Mouse (Mus musculus): ENCODE measurements around the gene Glrx5. TPM values are rescaled to one million over a fixed set of nuclear protein-coding genes. Genes with fewer than 3 reads are reported as not detected.
A peak's percentile ranks its signal among the peaks of the same experiment; 100 is the strongest.

The Glrx5 gene
- total and polyA plus RNA-seq, 2 experiments from 2014 or later = 43.1 to 199 TPM

DNA sequence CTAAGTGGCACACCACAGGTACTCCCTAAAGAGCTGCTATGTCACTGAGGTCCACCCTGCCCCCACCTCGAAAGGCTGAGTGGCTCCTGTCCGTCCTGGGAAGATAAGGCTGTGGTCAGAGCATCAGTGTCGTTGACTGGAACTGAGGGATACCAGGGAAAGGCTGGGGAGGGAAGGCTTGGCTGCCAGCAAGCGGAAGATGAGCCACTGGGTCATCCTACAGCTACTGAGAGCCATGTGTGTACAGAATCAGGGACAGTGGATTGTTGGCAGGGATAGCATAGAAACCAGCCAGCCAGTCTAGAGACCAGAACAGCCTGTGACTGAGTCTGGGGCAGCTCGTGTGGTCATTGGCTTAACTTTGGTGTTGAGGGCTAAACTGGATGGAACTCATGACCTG lies 51.7 kb downstream of the Glrx5 start:
- Histone ChIP-seq H3K27me3 (ENCODE audit: insufficient read depth, low read length) (no peaks in the 10 kb centered on the region), H3K9me3 (ENCODE audit: low read length) (no peaks in the 10 kb centered on the region), H3K9ac (replicated peaks; ENCODE audit: low read length) (no peak overlapping the region), H3K4me2 (ENCODE audit: low read depth, low read length) (no peak overlapping the region), H3K4me3 (ENCODE audit: low read length) (no peak overlapping the region), H3K4me1 (ENCODE audit: insufficient read depth, low read length) (no peaks in the 10 kb centered on the region), H3K27ac (no peak overlapping the region), H3K36me3 (ENCODE audit: insufficient read depth, low read length) (no peaks in the 10 kb centered on the region)
- no peak for TF ChIP-seq CTCF (IDR thresholded peaks at IDR 0.05; ENCODE audit: low read depth)
- DNase-seq (ENCODE audit: low spot score) = no peak
- WGBS = 61% methylated on average over 5 of the region's 5 CpGs
- no peak for ATAC-seq

GRCm38 (mm10) chr12:105084816-105085215 lies 52.3 kb downstream of the Glrx5 start:
- no peak overlapping the region for H3K27ac ChIP-seq
- H3K4me2 ChIP-seq (ENCODE audit: low read depth, low read length) = no peak overlapping the region
- DNase-seq (ENCODE audit: low spot score) = no peak
- no peak overlapping the region for H3K9ac ChIP-seq (replicated peaks; ENCODE audit: low read length)
- TF ChIP-seq CTCF (IDR thresholded peaks at IDR 0.05; ENCODE audit: low read depth) = no peak
- no peaks in the 10 kb centered on the region for H3K4me1 ChIP-seq (ENCODE audit: insufficient read depth, low read length)
- WGBS = 73% methylated on average over 6 of the region's 6 CpGs
- H3K4me3 ChIP-seq (ENCODE audit: low read length) = no peak overlapping the region
- no peaks in the 10 kb centered on the region for H3K36me3 ChIP-seq (ENCODE audit: insufficient read depth, low read length)
- ATAC-seq = no peak
- no peaks in the 10 kb centered on the region for H3K9me3 ChIP-seq (ENCODE audit: low read length)
- H3K27me3 ChIP-seq (ENCODE audit: insufficient read depth, low read length) = no peaks in the 10 kb centered on the region

DNA sequence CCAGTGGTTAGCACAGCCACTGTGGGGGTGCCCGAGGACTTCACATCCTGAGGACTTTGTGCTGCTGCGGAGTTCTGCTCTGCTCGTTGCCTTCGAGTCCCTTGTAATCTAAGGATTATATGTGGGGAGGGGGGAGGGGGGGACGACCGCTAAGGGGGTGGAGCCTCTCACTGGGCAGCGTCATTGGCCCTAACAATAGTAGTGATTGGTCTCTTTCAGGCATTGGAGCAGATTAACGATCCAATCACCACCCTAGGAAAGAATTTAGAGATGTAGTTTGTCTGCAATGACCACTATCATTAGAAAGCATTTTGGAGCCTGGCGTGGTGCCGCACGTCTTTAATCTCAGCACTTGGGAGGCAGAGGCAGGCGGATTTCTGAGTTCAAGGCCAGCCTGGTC lies 52.8 kb downstream of the Glrx5 start:
- H3K4me2 ChIP-seq (ENCODE audit: low read depth, low read length) = no peak overlapping the region
- no peak for DNase-seq (ENCODE audit: low spot score)
- H3K9me3 ChIP-seq (ENCODE audit: low read length) = no peaks in the 10 kb centered on the region
- 85% methylated on average over 12 of the region's 12 CpGs for WGBS
- H3K9ac ChIP-seq (replicated peaks; ENCODE audit: low read length) = no peak overlapping the region
- no peak for TF ChIP-seq CTCF (IDR thresholded peaks at IDR 0.05; ENCODE audit: low read depth)
- H3K27me3 ChIP-seq (ENCODE audit: insufficient read depth, low read length) = no peaks in the 10 kb centered on the region
- ATAC-seq = no peak
- H3K4me3 ChIP-seq (ENCODE audit: low read length) = no peak overlapping the region
- no peaks in the 10 kb centered on the region for H3K4me1 ChIP-seq (ENCODE audit: insufficient read depth, low read length)
- no peaks in the 10 kb centered on the region for H3K36me3 ChIP-seq (ENCODE audit: insufficient read depth, low read length)
- H3K27ac ChIP-seq = no peak overlapping the region

- TF ChIP-seq CTCF (IDR thresholded peaks at IDR 0.05; ENCODE audit: low read depth) = no peak
- Histone ChIP-seq H3K27ac (no peak overlapping the region), H3K9me3 (ENCODE audit: low read length) (no peaks in the 10 kb centered on the region), H3K27me3 (ENCODE audit: insufficient read depth, low read length) (no peaks in the 10 kb centered on the region), H3K36me3 (ENCODE audit: insufficient read depth, low read length) (no peaks in the 10 kb centered on the region), H3K4me3 (ENCODE audit: low read length) (no peak overlapping the region), H3K9ac (replicated peaks; ENCODE audit: low read length) (no peak overlapping the region), H3K4me2 (ENCODE audit: low read depth, low read length) (no peak overlapping the region), H3K4me1 (ENCODE audit: insufficient read depth, low read length) (no peaks in the 10 kb centered on the region)
- ATAC-seq (no peak), DNase-seq (ENCODE audit: low spot score) (no peak)
- WGBS = 95% methylated on average over 6 of the region's 6 CpGs
Measured at GRCm38 (mm10) chr12:105086781-105087180, 54.3 kb downstream of the Glrx5 start.

DNA sequence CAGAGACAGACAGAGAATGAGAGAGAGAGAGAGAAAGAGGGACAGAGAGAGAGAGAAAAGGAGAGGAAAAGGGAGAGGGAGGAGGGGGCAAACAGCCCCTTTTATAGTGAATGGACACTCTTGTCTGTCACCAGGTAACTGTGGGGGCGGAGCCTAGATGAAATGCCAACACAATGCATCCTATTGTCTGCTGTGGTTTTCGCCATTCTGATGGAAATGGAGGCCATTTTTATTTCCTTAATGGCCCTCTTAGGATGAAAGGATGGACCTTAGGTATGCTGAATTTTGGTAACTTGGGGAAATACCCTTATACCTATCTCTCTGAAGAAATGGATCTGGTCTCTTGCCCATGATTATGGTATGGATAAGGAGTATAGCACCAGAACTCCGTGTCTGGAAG lies 54.9 kb downstream of the Glrx5 start:
- H3K36me3 ChIP-seq (ENCODE audit: insufficient read depth, low read length) = no peaks in the 10 kb centered on the region
- WGBS = 84% methylated on average over 3 of the region's 3 CpGs
- no peak for ATAC-seq

GRCm38 (mm10) chr12:105089231-105089630 lies 56.7 kb downstream of the Glrx5 start:
- WGBS = 27% methylated on average over 5 of the region's 5 CpGs
- no peak overlapping the region for H3K27ac ChIP-seq
- H3K36me3 ChIP-seq (ENCODE audit: insufficient read depth, low read length) = no peaks in the 10 kb centered on the region
- DNase-seq (ENCODE audit: low spot score) (peak; percentile 36), ATAC-seq (no peak)
- H3K9ac ChIP-seq (replicated peaks; ENCODE audit: low read length) = no peak overlapping the region
- TF ChIP-seq CTCF (IDR thresholded peaks at IDR 0.05; ENCODE audit: low read depth) = no peak
- no peak overlapping the region for H3K4me3 ChIP-seq (ENCODE audit: low read length)
- no peaks in the 10 kb centered on the region for H3K9me3 ChIP-seq (ENCODE audit: low read length)
- peaks cover 10% of the 10 kb centered on the region; the same call in 1 of the 2 replicates for H3K4me1 ChIP-seq (ENCODE audit: insufficient read depth, low read length)
- no peak overlapping the region for H3K4me2 ChIP-seq (ENCODE audit: low read depth, low read length)
- no peaks in the 10 kb centered on the region for H3K27me3 ChIP-seq (ENCODE audit: insufficient read depth, low read length)

More for the DNA sequence above, 54.9 kb downstream of the Glrx5 start:
- H3K4me2 ChIP-seq (ENCODE audit: low read depth, low read length) = no peak overlapping the region
- H3K9me3 ChIP-seq (ENCODE audit: low read length) = no peaks in the 10 kb centered on the region
- no peak for TF ChIP-seq CTCF (IDR thresholded peaks at IDR 0.05; ENCODE audit: low read depth)
- H3K4me1 ChIP-seq (ENCODE audit: insufficient read depth, low read length) = no peaks in the 10 kb centered on the region
- H3K9ac ChIP-seq (replicated peaks; ENCODE audit: low read length) = no peak overlapping the region
- H3K27ac ChIP-seq = no peak overlapping the region
- no peaks in the 10 kb centered on the region for H3K27me3 ChIP-seq (ENCODE audit: insufficient read depth, low read length)
- DNase-seq (ENCODE audit: low spot score) = no peak
- H3K4me3 ChIP-seq (ENCODE audit: low read length) = no peak overlapping the region

- Histone ChIP-seq H3K36me3 (ENCODE audit: insufficient read depth, low read length) (no peaks in the 10 kb centered on the region), H3K27me3 (ENCODE audit: insufficient read depth, low read length) (no peaks in the 10 kb centered on the region), H3K27ac (no peak overlapping the region), H3K4me1 (ENCODE audit: insufficient read depth, low read length) (peaks cover 10% of the 10 kb centered on the region; the same call in 1 of the 2 replicates), H3K9ac (replicated peaks; ENCODE audit: low read length) (no peak overlapping the region), H3K4me2 (ENCODE audit: low read depth, low read length) (no peak overlapping the region), H3K4me3 (ENCODE audit: low read length) (no peak overlapping the region), H3K9me3 (ENCODE audit: low read length) (no peaks in the 10 kb centered on the region)
- 91% methylated on average over 6 of the region's 6 CpGs for WGBS
- no peak for DNase-seq (ENCODE audit: low spot score)
- TF ChIP-seq CTCF (IDR thresholded peaks at IDR 0.05; ENCODE audit: low read depth) = no peak
- no peak for ATAC-seq
Measured at GRCm38 (mm10) chr12:105091604-105092003, 59.1 kb downstream of the Glrx5 start.

Small RNA genes within 50 kb of the gene (microRNA-seq; reads per million reads assigned to microRNA genes)
- 5.5 to 6.4 reads per million in 2 experiments for gene Mir3069

Other genes with a start within 250 kb of the Glrx5 start
- 2.6 and 3.1 TPM in 2 replicates for gene Clmn, start 167.6 kb upstream of the Glrx5 start, total RNA-seq (2014; rRNA removed)
- 1.7 and 2.6 TPM in 2 replicates for gene Clmn, start 167.6 kb upstream of the Glrx5 start, polyA plus RNA-seq (2015; fragmentation: Nextera tagmentation; extraction: Ambion mirVana)
- gene Syne3, start 22.9 kb upstream of the Glrx5 start, total RNA-seq (2014; rRNA removed) = 1.4 TPM in 2 replicates
- 0.66 and 0.98 TPM in 2 replicates for gene Syne3, start 22.9 kb upstream of the Glrx5 start, polyA plus RNA-seq (2015; fragmentation: Nextera tagmentation; extraction: Ambion mirVana)
- gene Tcl1b2, start 113.3 kb downstream of the Glrx5 start, total RNA-seq (2014; rRNA removed) = not detected in 2 replicates
- gene Tcl1b2, start 113.3 kb downstream of the Glrx5 start, polyA plus RNA-seq (2015; fragmentation: Nextera tagmentation; extraction: Ambion mirVana) = not detected in 2 replicates
- not detected in 2 replicates for gene Tcl1b1, start 127.0 kb downstream of the Glrx5 start, total RNA-seq (2014; rRNA removed)
- gene Tcl1b1, start 127.0 kb downstream of the Glrx5 start, polyA plus RNA-seq (2015; fragmentation: Nextera tagmentation; extraction: Ambion mirVana) = not detected in 2 replicates
- gene Tcl1b5, start 143.7 kb downstream of the Glrx5 start, total RNA-seq (2014; rRNA removed) = not detected in 2 replicates
- gene Tcl1b5, start 143.7 kb downstream of the Glrx5 start, polyA plus RNA-seq (2015; fragmentation: Nextera tagmentation; extraction: Ambion mirVana) = not detected in 2 replicates
- gene Tcl1b3, start 158.4 kb downstream of the Glrx5 start, total RNA-seq (2014; rRNA removed) = not detected in 2 replicates
- not detected in 2 replicates for gene Tcl1b3, start 158.4 kb downstream of the Glrx5 start, polyA plus RNA-seq (2015; fragmentation: Nextera tagmentation; extraction: Ambion mirVana)
- gene Tcl1b4, start 169.3 kb downstream of the Glrx5 start, total RNA-seq (2014; rRNA removed) = not detected in 2 replicates
- not detected in 2 replicates for gene Tcl1b4, start 169.3 kb downstream of the Glrx5 start, polyA plus RNA-seq (2015; fragmentation: Nextera tagmentation; extraction: Ambion mirVana)
- not detected in 2 replicates for gene Tcl1, start 190.1 kb downstream of the Glrx5 start, total RNA-seq (2014; rRNA removed)
- not detected in 2 replicates for gene Tcl1, start 190.1 kb downstream of the Glrx5 start, polyA plus RNA-seq (2015; fragmentation: Nextera tagmentation; extraction: Ambion mirVana)

All from hindbrain, postnatal 0 days (tissue).